In genomic region chr12:14871336-14871910, GRCm38 (mm10) we compare ENCODE assay signal across 21 mouse cellular contexts.
DNase-seq lines count a peak whose midpoint lies in the region; ATAC-seq and TF ChIP-seq lines count a peak whose summit lies in the region.
"Had no signal": no experiment of that assay in that cellular context is flagged by ENCODE, and none has a peak within 500 bp of the region (broad histone marks: within the 10 kb centered on the region; RNA-seq: fewer than 3 reads in every experiment).

No protein-coding gene starts in this region.

- ATAC-seq in forebrain, embryonic 15.5 days (replicated peaks) = peak; percentile 84
- ATAC-seq in neural tube, embryonic 14.5 days (ENCODE audit: low read depth) = peak; percentile 44; the same call in 1 of the 2 replicates
- ATAC-seq: intestine, embryonic 15.5 days; liver, embryonic 12.5 days had no signal

- H3K9ac ChIP-seq in forebrain, embryonic 15.5 days (replicated peaks) = no peak overlapping the region
- no peak overlapping the region for H3K9ac ChIP-seq in neural tube, embryonic 14.5 days (replicated peaks; ENCODE audit: low read depth, low read length)
- H3K9ac ChIP-seq: heart, embryonic 15.5 days; intestine, embryonic 15.5 days; limb, embryonic 12.5 days; liver, embryonic 12.5 days had no signal

- H3K9me3 ChIP-seq in forebrain, embryonic 15.5 days = no peaks in the 10 kb centered on the region
- no peaks in the 10 kb centered on the region for H3K9me3 ChIP-seq in forebrain, embryonic 10.5 days
- no peaks in the 10 kb centered on the region for H3K9me3 ChIP-seq in neural tube, embryonic 14.5 days (ENCODE audit: control insufficient read depth, low read length)
- H3K9me3 ChIP-seq: embryonic facial prominence, embryonic 10.5 days; heart, embryonic 15.5 days; intestine, embryonic 15.5 days; limb, embryonic 12.5 days; liver, embryonic 12.5 days; megakaryocyte, embryonic 14.5 days had no signal

- peak overlapping the region; percentile 72 for H3K27ac ChIP-seq in forebrain, embryonic 15.5 days (replicated peaks)
- no peak overlapping the region for H3K27ac ChIP-seq in forebrain, embryonic 10.5 days
- H3K27ac ChIP-seq in neural tube, embryonic 14.5 days (ENCODE audit: low read depth, low read length) = no peak overlapping the region
- H3K27ac ChIP-seq in gastrocnemius, adult 2 months = no peak overlapping the region
- H3K27ac ChIP-seq: embryonic facial prominence, embryonic 10.5 days; heart, embryonic 15.5 days; intestine, embryonic 15.5 days; limb, embryonic 12.5 days; liver, embryonic 12.5 days had no signal

- WGBS in forebrain, embryonic 15.5 days = 48% methylated on average over 3 of the region's 3 CpGs
- WGBS in forebrain, embryonic 10.5 days = 83% methylated on average over 3 of the region's 3 CpGs
- WGBS in neural tube, embryonic 14.5 days = 47% methylated on average over 3 of the region's 3 CpGs

- H3K27me3 ChIP-seq in forebrain, embryonic 15.5 days = no peaks in the 10 kb centered on the region
- H3K27me3 ChIP-seq in forebrain, embryonic 10.5 days (ENCODE audit: poor library complexity, severe bottlenecking) = no peaks in the 10 kb centered on the region
- H3K27me3 ChIP-seq in neural tube, embryonic 14.5 days (ENCODE audit: control insufficient read depth, insufficient read depth, low read length) = no peaks in the 10 kb centered on the region
- H3K27me3 ChIP-seq: CH12.LX; heart, embryonic 15.5 days; intestine, embryonic 15.5 days; limb, embryonic 12.5 days; liver, embryonic 12.5 days; megakaryocyte, embryonic 14.5 days had no signal

- no peaks in the 10 kb centered on the region for H3K36me3 ChIP-seq in forebrain, embryonic 15.5 days
- H3K36me3 ChIP-seq in forebrain, embryonic 10.5 days (replicated peaks) = no peaks in the 10 kb centered on the region
- H3K36me3 ChIP-seq in neural tube, embryonic 14.5 days (ENCODE audit: control insufficient read depth, insufficient read depth, low read length) = no peaks in the 10 kb centered on the region
- H3K36me3 ChIP-seq: embryonic facial prominence, embryonic 10.5 days; heart, embryonic 15.5 days; intestine, embryonic 15.5 days; limb, embryonic 12.5 days; liver, embryonic 12.5 days had no signal

- H3K4me2 ChIP-seq in forebrain, embryonic 15.5 days (replicated peaks) = no peak overlapping the region
- no peak overlapping the region for H3K4me2 ChIP-seq in neural tube, embryonic 14.5 days (ENCODE audit: low read depth, low read length)
- H3K4me2 ChIP-seq: heart, embryonic 15.5 days; intestine, embryonic 15.5 days; limb, embryonic 12.5 days; liver, embryonic 12.5 days had no signal

- H3K4me1 ChIP-seq in forebrain, embryonic 15.5 days = peaks cover 6% of the 10 kb centered on the region
- no peaks in the 10 kb centered on the region for H3K4me1 ChIP-seq in forebrain, embryonic 10.5 days
- H3K4me1 ChIP-seq in neural tube, embryonic 14.5 days (ENCODE audit: control insufficient read depth, insufficient read depth, low read length) = no peaks in the 10 kb centered on the region
- H3K4me1 ChIP-seq: embryonic facial prominence, embryonic 10.5 days; heart, embryonic 15.5 days; intestine, embryonic 15.5 days; limb, embryonic 12.5 days; liver, embryonic 12.5 days; megakaryocyte, embryonic 14.5 days had no signal

- intact Hi-C loops in gastrocnemius, adult 2 months (cut with DNase I) = no loop called here

- no peak for TF ChIP-seq CTCF in gastrocnemius, adult 2 months (IDR thresholded peaks at IDR 0.05)

- no peak overlapping the region for H3K4me3 ChIP-seq in forebrain, embryonic 15.5 days
- H3K4me3 ChIP-seq in forebrain, embryonic 10.5 days = no peak overlapping the region
- no peak overlapping the region for H3K4me3 ChIP-seq in neural tube, embryonic 14.5 days (ENCODE audit: low read depth, low read length)
- H3K4me3 ChIP-seq in gastrocnemius, adult 2 months = no peak overlapping the region
- H3K4me3 ChIP-seq: embryonic facial prominence, embryonic 10.5 days; heart, embryonic 15.5 days; intestine, embryonic 15.5 days; limb, embryonic 12.5 days; liver, embryonic 12.5 days; megakaryocyte, embryonic 14.5 days had no signal

- DNase-seq in forebrain, embryonic 10.5 days (ENCODE audit: extremely low spot score, low spot score) = no peak
- DNase-seq in layer of hippocampus, adult 9-11 months = peak; percentile 19
- DNase-seq in layer of hippocampus, adult 8-10 months (ENCODE audit: low spot score in 2 of 2) = no peak
- DNase-seq in neural tube, embryonic 10.5 days (ENCODE audit: extremely low spot score, low spot score) = no peak
- DNase-seq in telencephalon, adult 2 months (ENCODE audit: low read depth, low spot score) = peak; percentile 28
- DNase-seq in gastrocnemius, adult 2 months = no peak
- DNase-seq: adrenal gland, postnatal 25 days; cerebellum, adult 2 months; gastrocnemius, postnatal 25 days; kidney, adult 9 months; kidney, postnatal 25 days; lung, adult 2 months had no signal

Comparison
In these comparisons a context has a peak if more than half of its experiments do, and no peak if none do; other contexts are left out.
1. DNase-seq: peak in layer of hippocampus, adult 9-11 months (single experiment) and telencephalon, adult 2 months (single experiment); none in forebrain, embryonic 10.5 days (single experiment), layer of hippocampus, adult 8-10 months (0 of 2), neural tube, embryonic 10.5 days (single experiment) and gastrocnemius, adult 2 months (single experiment).